Mouse (Mus musculus): ENCODE data around the gene Olfr907. TPM values are rescaled to one million over a fixed set of nuclear protein-coding genes. Genes with fewer than 3 reads are reported as not detected.

Olfr907 gene
- total and polyA plus RNA-seq, 3 experiments = not detected

GRCm38 (mm10) chr9:38470807-38471206, 24.8 kb upstream of the Olfr907 start, which contains the start of gene Olfr905:
Gene Olfr905, plus strand, starts transcription at chr9:38471107.
- Histone ChIP-seq H3K27me3 (ENCODE audit: control insufficient read depth in 1 of 2, insufficient read depth in 2 of 2, low read length in 2 of 2) (no peaks in the 10 kb centered on the region), H3K79me2 (ENCODE audit: control insufficient read depth, insufficient read depth, low read length, poor library complexity) (no peaks in the 10 kb centered on the region), H3K27ac (ENCODE audit: control insufficient read depth, low read depth, low read length) (no peak within 1 kb of the TSS), H3K4me3 (ENCODE audit: control insufficient read depth in 1 of 2, insufficient read depth in 1 of 2, low read depth in 2 of 2, low read length in 2 of 2) (no peak within 1 kb of the TSS), H3K9me3 (replicated peaks; ENCODE audit: insufficient read depth, low read length) (no peaks in the 10 kb centered on the region), H3K9ac (ENCODE audit: control insufficient read depth, low read depth, low read length, poor library complexity, severe bottlenecking) (no peak within 1 kb of the TSS), H3K36me3 (ENCODE audit: control insufficient read depth in 1 of 2, insufficient read depth in 2 of 2, low read length in 2 of 2) (no peaks in the 10 kb centered on the region), H3K4me1 (ENCODE audit: control insufficient read depth in 1 of 2, insufficient read depth in 2 of 2, low read length in 2 of 2) (no peaks in the 10 kb centered on the region)
- DNase-seq (ENCODE audit: low read depth, low spot score) = no peak
- no peak for TF ChIP-seq ZC3H11A (IDR thresholded peaks at IDR 0.05; ENCODE audit: low read depth, low read length)
- no peak for TF ChIP-seq JUND (IDR thresholded peaks at IDR 0.05; ENCODE audit: low read depth, low read length)
- no peak for TF ChIP-seq MEF2A (IDR thresholded peaks at IDR 0.05; ENCODE audit: extremely low read depth, insufficient replicate concordance, low read depth, low read length, poor library complexity, severe bottlenecking)
- TF ChIP-seq NELFE (IDR thresholded peaks at IDR 0.05; ENCODE audit: low read depth, low read length) = no peak
- TF ChIP-seq RAD21 (IDR thresholded peaks at IDR 0.05; ENCODE audit: low read depth, low read length) = no peak
- TF ChIP-seq NRF1 (IDR thresholded peaks at IDR 0.05; ENCODE audit: insufficient read depth, low read depth, low read length, poor library complexity, severe bottlenecking) = no peak
- TF ChIP-seq ZKSCAN1 (IDR thresholded peaks at IDR 0.05; ENCODE audit: low read depth, low read length) = no peak
- no peak for TF ChIP-seq E2F4 (IDR thresholded peaks at IDR 0.05; ENCODE audit: borderline replicate concordance, low read depth, low read length)
- TF ChIP-seq SMC3 (IDR thresholded peaks at IDR 0.05; ENCODE audit: low read depth, low read length) = no peak
- no peak for TF ChIP-seq BHLHE40 (IDR thresholded peaks at IDR 0.05; ENCODE audit: borderline replicate concordance, low read depth, low read length)
- TF ChIP-seq ETS1 (IDR thresholded peaks at IDR 0.05; ENCODE audit: low read depth, low read length) = no peak
- TF ChIP-seq MAFK (IDR thresholded peaks at IDR 0.05; ENCODE audit: borderline replicate concordance, low read depth, low read length) = no peak
- no peak for TF ChIP-seq ZNF384 (IDR thresholded peaks at IDR 0.05; ENCODE audit: low read depth, low read length)

DNA sequence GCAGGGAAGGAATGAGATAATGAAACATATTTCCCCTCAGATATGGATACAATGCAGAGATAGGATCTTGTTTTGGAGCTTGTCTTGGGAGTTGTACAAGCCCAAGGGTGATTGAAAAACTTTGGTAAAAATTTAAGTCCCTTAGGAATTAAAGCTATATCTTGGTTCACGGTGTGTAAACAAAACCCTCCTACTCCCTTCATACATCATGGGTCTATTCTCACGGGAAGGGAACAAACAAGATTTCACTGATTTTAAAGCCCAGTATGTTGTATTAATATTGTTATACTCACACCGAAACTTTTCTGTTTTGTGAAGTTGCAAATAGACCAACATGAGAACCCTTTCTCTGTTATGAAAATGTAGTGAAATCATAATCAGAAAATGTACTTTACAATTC, 8.8 kb upstream of the Olfr907 start, which contains the start of gene Olfr906:
Gene Olfr906 (plus strand): TSS at position 301 of the 400 bp plus-strand sequence.
- TF ChIP-seq MAX (IDR thresholded peaks at IDR 0.05; ENCODE audit: low read length) = no peak
- no peak for TF ChIP-seq MEF2A (IDR thresholded peaks at IDR 0.05; ENCODE audit: extremely low read depth, insufficient replicate concordance, low read depth, low read length, poor library complexity, severe bottlenecking)
- no peak for TF ChIP-seq CTCF (IDR thresholded peaks at IDR 0.05 in 2 of 3, conservative IDR thresholded peaks at IDR 0.05 in 1 of 3; ENCODE audit: control insufficient read depth in 1 of 3, insufficient read depth in 1 of 3, low read depth in 2 of 3, low read length in 3 of 3, poor library complexity in 1 of 3, severe bottlenecking in 1 of 3)
- TF ChIP-seq NELFE (IDR thresholded peaks at IDR 0.05; ENCODE audit: low read depth, low read length) = no peak
- TF ChIP-seq ZNF384 (IDR thresholded peaks at IDR 0.05; ENCODE audit: low read depth, low read length) = no peak
- no peak for TF ChIP-seq POLR2A (IDR thresholded peaks at IDR 0.05; ENCODE audit: control insufficient read depth in 1 of 2, insufficient read depth in 1 of 2, low read depth in 1 of 2, low read length in 2 of 2, poor library complexity in 1 of 2)
- no peaks in the 10 kb centered on the region for H3K79me2 ChIP-seq (ENCODE audit: control insufficient read depth, insufficient read depth, low read length, poor library complexity)
- DNase-seq (ENCODE audit: low read depth, low spot score) = no peak
- no peak within 1 kb of the TSS for H3K4me3 ChIP-seq (ENCODE audit: control insufficient read depth in 1 of 2, insufficient read depth in 1 of 2, low read depth in 2 of 2, low read length in 2 of 2)
- no peaks in the 10 kb centered on the region for H3K4me1 ChIP-seq (ENCODE audit: control insufficient read depth in 1 of 2, insufficient read depth in 2 of 2, low read length in 2 of 2)
- H3K36me3 ChIP-seq (ENCODE audit: control insufficient read depth in 1 of 2, insufficient read depth in 2 of 2, low read length in 2 of 2) = no peaks in the 10 kb centered on the region
- H3K9me3 ChIP-seq (replicated peaks; ENCODE audit: insufficient read depth, low read length) = no peaks in the 10 kb centered on the region
- H3K27ac ChIP-seq (ENCODE audit: control insufficient read depth, low read depth, low read length) = no peak within 1 kb of the TSS
- no peaks in the 10 kb centered on the region for H3K27me3 ChIP-seq (ENCODE audit: control insufficient read depth in 1 of 2, insufficient read depth in 2 of 2, low read length in 2 of 2)
- no peak within 1 kb of the TSS for H3K9ac ChIP-seq (ENCODE audit: control insufficient read depth, low read depth, low read length, poor library complexity, severe bottlenecking)
